Mouse (Mus musculus): ENCODE results near the gene Acacb. TPM values are rescaled to one million over a fixed set of nuclear protein-coding genes. Genes with fewer than 3 reads are reported as not detected.

The Acacb gene
- 0.41 TPM for polyA plus RNA-seq (2014; fragmentation: Illumina TruSeq; extraction: RNeasy Lipid Tissue Mini Kit (QIAGEN cat#74804); ENCODE audit: low read depth, low replicate concordance)

DNA sequence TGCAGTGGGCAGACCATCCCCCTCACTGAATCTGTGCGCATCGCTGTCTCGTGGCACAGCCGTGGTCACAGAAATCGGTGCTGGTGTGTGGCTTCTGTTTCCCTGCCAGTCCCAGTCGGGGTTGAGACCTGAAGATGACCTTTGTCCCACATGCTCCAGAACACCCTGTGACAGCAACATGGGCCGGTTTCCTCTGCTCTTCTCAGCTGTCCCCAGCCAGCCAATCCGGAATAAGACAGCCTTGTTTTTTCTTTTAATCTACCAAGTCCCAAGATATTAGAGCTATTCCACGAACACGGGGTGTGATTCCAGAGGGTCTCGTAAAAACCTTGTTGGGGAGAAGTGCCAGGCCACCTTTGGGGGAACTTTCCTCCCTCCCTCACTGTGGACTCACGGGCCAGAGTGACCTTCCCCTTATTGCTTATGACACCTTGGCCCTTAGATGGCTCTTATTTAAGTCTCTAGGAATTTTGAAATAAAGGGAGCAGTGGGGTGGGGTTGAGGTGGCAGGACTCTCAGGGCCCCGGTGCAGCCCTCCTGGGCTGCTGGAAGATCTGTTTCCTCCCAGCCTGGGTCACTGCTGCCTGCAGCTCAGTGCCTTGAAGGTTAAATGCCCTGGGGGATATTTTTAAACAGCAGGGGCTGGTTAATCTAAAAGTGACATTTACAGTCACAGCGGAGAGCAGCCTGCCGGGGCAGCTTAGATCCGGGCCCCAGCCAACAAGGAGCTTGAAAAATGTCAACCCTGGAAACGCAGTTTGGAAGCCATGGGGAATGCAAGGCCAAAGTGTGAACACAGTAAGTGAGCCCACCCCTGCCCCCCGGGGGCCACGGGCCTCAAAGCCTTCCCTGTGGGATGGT lies at the start of gene Acacb:
Gene Acacb (plus strand): TSS at position 508 of the 861 bp plus-strand sequence.

GRCm38 (mm10) chr5:114127374-114128349 lies 18.7 kb upstream of the Acacb start, which contains the start of gene Alkbh2:
Gene Alkbh2 (minus strand): TSS chr5:114128218.

GRCm38 (mm10) chr5:114130211-114130605 lies 16.1 kb upstream of the Acacb start, which contains the start of gene Ung:
Gene Ung (plus strand): TSS chr5:114130386.

GRCm38 (mm10) chr5:114273693-114274402 lies 127.5 kb downstream of the Acacb start, which contains the start of gene Foxn4:
Gene Foxn4 (minus strand): TSS chr5:114273807.

GRCm38 (mm10) chr5:114288874-114289273 lies 142.5 kb downstream of the Acacb start, which contains the start of gene Myo1h:
Gene Myo1h (plus strand): TSS chr5:114289166.

Other genes with a start within 250 kb of the Acacb start
- gene Coro1c, start 237.8 kb upstream of the Acacb start, polyA plus RNA-seq (2014; fragmentation: Illumina TruSeq; extraction: RNeasy Lipid Tissue Mini Kit (QIAGEN cat#74804); ENCODE audit: low read depth, low replicate concordance), result 28.0 TPM
- 1.7 TPM for gene Ssh1, start 152.6 kb upstream of the Acacb start, polyA plus RNA-seq (2014; fragmentation: Illumina TruSeq; extraction: RNeasy Lipid Tissue Mini Kit (QIAGEN cat#74804); ENCODE audit: low read depth, low replicate concordance)
- not detected for gene Dao, start 142.8 kb upstream of the Acacb start, polyA plus RNA-seq (2014; fragmentation: Illumina TruSeq; extraction: RNeasy Lipid Tissue Mini Kit (QIAGEN cat#74804); ENCODE audit: low read depth, low replicate concordance)
- 1.9 TPM for gene Usp30, start 81.1 kb upstream of the Acacb start, polyA plus RNA-seq (2014; fragmentation: Illumina TruSeq; extraction: RNeasy Lipid Tissue Mini Kit (QIAGEN cat#74804); ENCODE audit: low read depth, low replicate concordance)
- gene Svop, start 55.0 kb upstream of the Acacb start, polyA plus RNA-seq (2014; fragmentation: Illumina TruSeq; extraction: RNeasy Lipid Tissue Mini Kit (QIAGEN cat#74804); ENCODE audit: low read depth, low replicate concordance), result not detected
- not detected for gene Alkbh2, start 18.3 kb upstream of the Acacb start, polyA plus RNA-seq (2014; fragmentation: Illumina TruSeq; extraction: RNeasy Lipid Tissue Mini Kit (QIAGEN cat#74804); ENCODE audit: low read depth, low replicate concordance)
- gene Ung, start 16.1 kb upstream of the Acacb start, polyA plus RNA-seq (2014; fragmentation: Illumina TruSeq; extraction: RNeasy Lipid Tissue Mini Kit (QIAGEN cat#74804); ENCODE audit: low read depth, low replicate concordance), result 2.1 TPM
- not detected for gene Foxn4, start 127.3 kb downstream of the Acacb start, polyA plus RNA-seq (2014; fragmentation: Illumina TruSeq; extraction: RNeasy Lipid Tissue Mini Kit (QIAGEN cat#74804); ENCODE audit: low read depth, low replicate concordance)
- gene Myo1h, start 142.6 kb downstream of the Acacb start, polyA plus RNA-seq (2014; fragmentation: Illumina TruSeq; extraction: RNeasy Lipid Tissue Mini Kit (QIAGEN cat#74804); ENCODE audit: low read depth, low replicate concordance), result 0.41 TPM
- gene Kctd10, start 234.0 kb downstream of the Acacb start, polyA plus RNA-seq (2014; fragmentation: Illumina TruSeq; extraction: RNeasy Lipid Tissue Mini Kit (QIAGEN cat#74804); ENCODE audit: low read depth, low replicate concordance), result 59.7 TPM
- gene Ube3b, start 234.1 kb downstream of the Acacb start, polyA plus RNA-seq (2014; fragmentation: Illumina TruSeq; extraction: RNeasy Lipid Tissue Mini Kit (QIAGEN cat#74804); ENCODE audit: low read depth, low replicate concordance), result 4.6 TPM

All from sigmoid colon, adult 10 weeks (tissue).